Mouse (Mus musculus): ENCODE data around the gene Ddx39.

GRCm38 (mm10) chr8:83719693-83720092 lies 4.7 kb downstream of the Ddx39 start:
- TF ChIP-seq POLR2A (IDR thresholded peaks at IDR 0.05; ENCODE audit: low read depth, low read length) (no peak), CTCF (IDR thresholded peaks at IDR 0.05; ENCODE audit: extremely low read depth, insufficient read length, insufficient replicate concordance, low read depth, low read length) (no peak)
